Mouse (Mus musculus) embryonic facial prominence, embryonic 11.5 days (tissue): ENCODE results near the gene Gm8334. TPM values are rescaled to one million over a fixed set of nuclear protein-coding genes. Genes with fewer than 3 reads are reported as not detected.
"Not testable (repeated sequence)": the region's sequence is repeated elsewhere in the genome, so short reads cannot be mapped to it uniquely, and the experiment has no call there.

Experiments used
- ATAC-seq: fragments of 200-750 bp; cut with Nextera tagmentation; replicated peaks from 2 replicates; pipeline ENCODE4 v1.8.0; 2017; ENCODE audit warnings: low read depth; ENCODE audit not compliant: insufficient number of reproducible peaks, low FRiP score, low TSS enrichment
- DNase-seq: peaks from one replicate; pipeline ENCODE4 v3.0.0-alpha.2; 2015; ENCODE audit warnings: low spot score
- H3K27ac ChIP-seq: fragments of 300-500 bp; sonication (generic); replicated peaks from 2 replicates; pipeline ENCODE4 v1.5.1; 2014; ENCODE audit warnings: mild to moderate bottlenecking, low read depth, low read length, control low read depth
- H3K27me3 ChIP-seq: fragments of 300-500 bp; sonication (generic); 2 replicates; pipeline ENCODE4 v1.6.1; 2014; ENCODE audit warnings: mild to moderate bottlenecking, low read length, moderate library complexity, mixed read lengths; ENCODE audit not compliant: control insufficient read depth, insufficient read depth
- H3K36me3 ChIP-seq: fragments of 300-500 bp; sonication (generic); replicated peaks from 2 replicates; pipeline ENCODE4 v1.6.1; 2014; ENCODE audit warnings: low read depth, mild to moderate bottlenecking, low read length, moderate library complexity, mixed read lengths; ENCODE audit not compliant: control insufficient read depth, insufficient read depth
- H3K4me1 ChIP-seq: fragments of 300-500 bp; sonication (generic); 2 replicates; pipeline ENCODE4 v1.6.1; 2014; ENCODE audit warnings: low read length, mixed read lengths; ENCODE audit not compliant: control insufficient read depth, insufficient read depth
- H3K4me2 ChIP-seq: fragments of 300-500 bp; sonication (generic); 2 replicates; pipeline ENCODE4 v1.6.1; 2014; ENCODE audit warnings: low read depth, mild to moderate bottlenecking, control low read depth, low read length, moderate library complexity
- H3K4me3 ChIP-seq: fragments of 300-500 bp; sonication (generic); 2 replicates; pipeline ENCODE4 v1.5.1; 2014; ENCODE audit warnings: low read depth, low read length, control low read depth
- H3K9ac ChIP-seq: fragments of 300-500 bp; sonication (generic); replicated peaks from 2 replicates; pipeline ENCODE4 v1.6.1; 2014; ENCODE audit warnings: mild to moderate bottlenecking, control low read depth, low read length
- H3K9me3 ChIP-seq: fragments of 300-500 bp; sonication (generic); replicated peaks from 2 replicates; pipeline ENCODE4 v1.6.1; 2016; ENCODE audit warnings: mild to moderate bottlenecking, low read length, inconsistent platforms, mixed read lengths; ENCODE audit not compliant: control insufficient read depth
- WGBS: fragments of 180-500 bp; shearing (Covaris S2); extraction: QIAGEN DNeasy Blood & Tissue Kit; methylation state at CpG from one replicate; pipeline ENCODE4 v1.1.7; 2014; 5-methylcytosine and 5-hydroxymethylcytosine counted together
- polyA plus RNA-seq: library from polyadenylated mRNA; unstranded; fragments of >200 nt; fragmentation: Nextera tagmentation; extraction: Ambion mirVana; gene quantifications from 2 replicates; pipeline ENCODE4 v1.2.1, GENCODE M21; 2014

Gene Gm8334
- polyA plus RNA-seq = not detected in 2 replicates

GRCm38 (mm10) chrX:148615053-148615452 is at the start of gene Gm8334:
TSS of gene Gm8334 (minus strand) at chrX:148615153.
- H3K27ac ChIP-seq, ATAC-seq, H3K4me2 ChIP-seq, H3K4me1 ChIP-seq, H3K9ac ChIP-seq, DNase-seq, H3K4me3 ChIP-seq, H3K27me3 ChIP-seq, H3K36me3 ChIP-seq, H3K9me3 ChIP-seq: not testable (repeated sequence)
- 92% methylated on average over 3 of the region's 7 CpGs for WGBS

- H3K4me3 ChIP-seq, H3K4me1 ChIP-seq, H3K9ac ChIP-seq, H3K4me2 ChIP-seq, ATAC-seq, H3K9me3 ChIP-seq, DNase-seq, H3K36me3 ChIP-seq, H3K27ac ChIP-seq, H3K27me3 ChIP-seq: not testable (repeated sequence)
- 89% methylated on average over 2 of the region's 4 CpGs for WGBS
Observed at GRCm38 (mm10) chrX:148663298-148663697, 48.3 kb upstream of the Gm8334 start, which contains the start of gene Gm15127. TSS of gene Gm15127 (plus strand) at chrX:148663598.

Other genes with a start within 250 kb of the Gm8334 start
- not detected in 2 replicates for gene Gm15114, start 126.2 kb downstream of the Gm8334 start, polyA plus RNA-seq
- not detected in 2 replicates for gene Gm15127, start 48.4 kb upstream of the Gm8334 start, polyA plus RNA-seq
- gene Luzp4, start 242.5 kb upstream of the Gm8334 start, polyA plus RNA-seq = not detected in 2 replicates